Mouse (Mus musculus) kidney, embryonic 16.5 days (tissue): ENCODE data around the gene Ptprm. TPM values are rescaled to one million over a fixed set of nuclear protein-coding genes. Genes with fewer than 3 reads are reported as not detected.
A peak's percentile ranks its signal among the peaks of the same experiment; 100 is the strongest.

ENCODE experiments used
- ATAC-seq: fragments of 200-750 bp; cut with Nextera tagmentation; 2 replicates; pipeline ENCODE4 v1.8.0; 2017; ENCODE audit warnings: moderate TSS enrichment; ENCODE audit not compliant: low FRiP score, low TSS enrichment
- H3K27ac ChIP-seq: fragments of 300-500 bp; sonication (generic); 2 replicates; pipeline ENCODE4 v1.5.1; 2014; ENCODE audit warnings: low read length
- H3K27me3 ChIP-seq: fragments of 300-500 bp; sonication (generic); 2 replicates; pipeline ENCODE4 v1.6.1; 2014; ENCODE audit warnings: low read length, control low read depth, mixed read lengths; ENCODE audit not compliant: insufficient read depth
- H3K36me3 ChIP-seq: fragments of 300-500 bp; sonication (generic); 2 replicates; pipeline ENCODE4 v1.6.1; 2014; ENCODE audit warnings: low read length, control low read depth, mixed read lengths; ENCODE audit not compliant: insufficient read depth
- H3K4me1 ChIP-seq: fragments of 300-500 bp; sonication (generic); 2 replicates; pipeline ENCODE4 v1.6.1; 2014; ENCODE audit warnings: low read length, control low read depth, mixed read lengths; ENCODE audit not compliant: insufficient read depth
- H3K4me2 ChIP-seq: fragments of 300-500 bp; sonication (generic); replicated peaks from 2 replicates; pipeline ENCODE4 v1.6.1; 2014; ENCODE audit warnings: low read depth, low read length
- H3K4me3 ChIP-seq: fragments of 300-500 bp; sonication (generic); 2 replicates; pipeline ENCODE4 v1.5.1; 2014; ENCODE audit warnings: mild to moderate bottlenecking, low read length
- H3K9ac ChIP-seq: fragments of 300-500 bp; sonication (generic); replicated peaks from 2 replicates; pipeline ENCODE4 v1.6.1; 2014; ENCODE audit warnings: low read length
- H3K9me3 ChIP-seq: fragments of 300-500 bp; sonication (generic); 2 replicates; pipeline ENCODE4 v1.6.1; 2016; ENCODE audit warnings: low read length, control low read depth
- WGBS: fragments of 180-500 bp; shearing (Covaris S2); extraction: QIAGEN DNeasy Blood & Tissue Kit; methylation state at CpG from one replicate; pipeline ENCODE4 v1.1.7; 2014; 5-methylcytosine and 5-hydroxymethylcytosine counted together
- polyA plus RNA-seq: library from polyadenylated mRNA; unstranded; fragments of >200 nt; fragmentation: Nextera tagmentation; extraction: Ambion mirVana; gene quantifications from 2 replicates; pipeline ENCODE4 v1.2.1, GENCODE M21; 2015

Ptprm gene
- polyA plus RNA-seq, 1 experiment from 2014 or later: 17.3 TPM

DNA sequence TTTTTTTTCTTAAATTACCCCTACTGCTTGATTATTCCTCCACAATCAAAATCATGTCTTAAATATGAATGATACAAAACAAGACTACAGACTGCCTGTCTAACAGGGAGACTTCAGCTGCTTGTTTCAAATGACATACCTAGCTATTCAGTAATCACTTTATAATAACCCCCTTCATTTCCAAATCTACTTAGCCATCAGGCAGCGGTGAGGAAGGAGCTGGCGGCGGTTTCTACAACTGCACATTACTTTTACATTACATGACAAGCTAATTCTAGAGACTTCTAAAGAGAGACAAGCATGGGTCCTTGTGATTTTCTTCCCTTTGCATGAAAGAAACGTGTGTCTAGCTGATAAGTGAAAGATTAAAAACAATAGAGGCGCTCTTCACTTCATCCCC, 377.8 kb downstream of the Ptprm start:
- H3K27me3 ChIP-seq: no peaks in the 10 kb centered on the region
- no peak overlapping the region for H3K9ac ChIP-seq
- 85% methylated on average over 5 of the region's 5 CpGs for WGBS
- H3K4me3 ChIP-seq: no peak overlapping the region
- no peaks in the 10 kb centered on the region for H3K36me3 ChIP-seq
- no peaks in the 10 kb centered on the region for H3K9me3 ChIP-seq
- H3K4me2 ChIP-seq: no peak overlapping the region
- ATAC-seq: no peak
- no peak overlapping the region for H3K27ac ChIP-seq
- no peaks in the 10 kb centered on the region for H3K4me1 ChIP-seq

DNA sequence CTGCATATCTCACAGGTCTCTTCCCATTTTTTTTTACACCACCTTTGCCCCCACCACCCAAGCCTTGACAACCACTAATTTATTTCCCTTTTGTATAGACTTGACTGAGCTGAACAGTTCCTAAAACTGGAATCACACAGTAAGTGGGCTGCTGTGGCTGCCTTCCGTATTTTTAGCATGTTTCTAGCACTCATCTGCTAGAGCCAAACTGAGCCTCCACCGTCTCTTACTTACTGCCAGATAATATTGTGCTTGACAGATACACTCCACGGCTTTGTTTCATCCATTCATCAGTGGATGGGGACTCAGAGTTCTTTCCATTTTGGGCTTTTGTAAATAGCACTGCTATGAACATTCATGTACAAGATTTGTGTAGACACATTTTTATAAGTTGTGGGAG, 381.3 kb downstream of the Ptprm start:
- Histone ChIP-seq H3K27ac (no peak overlapping the region), H3K9ac (no peak overlapping the region), H3K4me1 (no peaks in the 10 kb centered on the region), H3K27me3 (no peaks in the 10 kb centered on the region), H3K4me3 (no peak overlapping the region), H3K9me3 (no peaks in the 10 kb centered on the region), H3K4me2 (no peak overlapping the region), H3K36me3 (no peaks in the 10 kb centered on the region)
- ATAC-seq: no peak
- 80% methylated on average over 3 of the region's 3 CpGs for WGBS

DNA sequence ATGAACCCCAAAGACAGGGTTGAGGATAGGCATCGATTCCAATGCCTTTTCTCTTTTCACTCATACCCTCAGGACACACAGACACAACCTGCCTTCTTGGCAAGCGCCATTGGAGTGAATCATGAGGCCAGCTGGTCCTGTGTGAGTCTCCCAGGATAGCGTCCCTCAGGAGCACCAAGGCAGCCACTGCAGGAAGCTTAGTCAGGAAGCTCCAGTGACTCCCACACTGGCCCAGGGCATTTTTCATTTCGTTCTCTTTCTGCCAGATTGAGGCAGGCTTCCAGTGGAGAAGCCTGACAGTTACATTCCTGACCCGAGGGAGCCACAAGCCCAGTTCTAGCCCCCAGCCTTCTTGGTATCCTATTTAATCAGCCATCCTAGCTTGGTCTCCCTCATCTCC, 393.3 kb downstream of the Ptprm start:
- Histone ChIP-seq H3K4me3 (no peak overlapping the region), H3K27me3 (no peaks in the 10 kb centered on the region), H3K27ac (no peak overlapping the region), H3K4me2 (no peak overlapping the region), H3K9ac (no peak overlapping the region), H3K9me3 (no peaks in the 10 kb centered on the region), H3K4me1 (peaks cover 3% of the 10 kb centered on the region; the same call in 1 of the 2 replicates), H3K36me3 (0 out of 2 replicates have a peak, but pooled peaks cover 5% of the 10 kb centered on the region)
- WGBS: 34% methylated on average over 5 of the region's 5 CpGs
- peak; percentile 51; the same call in 1 of the 2 replicates for ATAC-seq

DNA sequence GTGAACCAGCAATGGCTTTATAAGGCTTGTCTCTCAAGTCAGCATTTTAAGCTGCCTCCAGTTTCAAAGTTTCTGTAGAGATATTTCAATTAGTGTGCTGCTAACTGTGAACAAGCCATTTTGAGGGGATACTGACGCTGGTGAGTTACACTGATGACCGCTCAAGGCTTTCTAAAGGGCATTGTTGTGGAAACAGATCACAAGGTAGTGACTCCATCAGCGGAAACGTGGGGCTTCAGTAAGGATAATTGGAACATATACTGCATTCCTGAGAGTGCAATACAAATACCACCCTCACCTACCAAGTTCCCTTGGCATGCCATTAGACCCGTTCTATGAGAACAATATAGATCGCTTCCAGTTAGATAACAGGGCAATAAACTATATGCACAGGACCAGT, 393.7 kb downstream of the Ptprm start:
- Histone ChIP-seq H3K27ac (no peak overlapping the region), H3K9ac (no peak overlapping the region)
- 63% methylated on average over 6 of the region's 6 CpGs for WGBS

DNA sequence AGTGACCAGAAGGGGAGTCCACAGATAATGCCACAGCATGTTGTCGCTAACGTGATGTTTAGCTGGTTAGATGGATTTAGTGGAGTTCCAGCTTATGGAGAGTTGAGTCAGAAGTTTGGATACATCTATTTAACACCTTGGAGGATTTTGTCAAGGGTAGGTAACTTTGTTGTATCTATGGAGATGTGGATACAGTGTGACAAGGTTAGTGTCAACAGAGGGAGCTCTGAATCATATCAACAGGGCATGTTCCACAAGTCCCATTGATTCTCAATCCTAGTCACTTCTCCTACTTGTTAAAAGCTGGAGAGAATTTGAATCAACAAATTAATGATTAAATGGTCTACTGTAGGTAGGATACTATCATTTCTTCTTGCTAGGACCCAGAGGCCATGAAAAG, 394.4 kb downstream of the Ptprm start:
- Histone ChIP-seq H3K4me1 (peaks cover 3% of the 10 kb centered on the region; the same call in 1 of the 2 replicates), H3K27ac (no peak overlapping the region), H3K9ac (no peak overlapping the region), H3K36me3 (0 out of 2 replicates have a peak, but pooled peaks cover 5% of the 10 kb centered on the region), H3K4me3 (no peak overlapping the region), H3K9me3 (no peaks in the 10 kb centered on the region), H3K4me2 (no peak overlapping the region), H3K27me3 (no peaks in the 10 kb centered on the region)
- WGBS: 93% methylated on average over 2 of the region's 2 CpGs
- no peak for ATAC-seq

More for the DNA sequence above, 393.7 kb downstream of the Ptprm start:
- Histone ChIP-seq H3K36me3 (0 out of 2 replicates have a peak, but pooled peaks cover 5% of the 10 kb centered on the region), H3K4me3 (no peak overlapping the region), H3K9me3 (no peaks in the 10 kb centered on the region), H3K27me3 (no peaks in the 10 kb centered on the region), H3K4me2 (no peak overlapping the region), H3K4me1 (peaks cover 3% of the 10 kb centered on the region; the same call in 1 of the 2 replicates)
- no peak for ATAC-seq

DNA sequence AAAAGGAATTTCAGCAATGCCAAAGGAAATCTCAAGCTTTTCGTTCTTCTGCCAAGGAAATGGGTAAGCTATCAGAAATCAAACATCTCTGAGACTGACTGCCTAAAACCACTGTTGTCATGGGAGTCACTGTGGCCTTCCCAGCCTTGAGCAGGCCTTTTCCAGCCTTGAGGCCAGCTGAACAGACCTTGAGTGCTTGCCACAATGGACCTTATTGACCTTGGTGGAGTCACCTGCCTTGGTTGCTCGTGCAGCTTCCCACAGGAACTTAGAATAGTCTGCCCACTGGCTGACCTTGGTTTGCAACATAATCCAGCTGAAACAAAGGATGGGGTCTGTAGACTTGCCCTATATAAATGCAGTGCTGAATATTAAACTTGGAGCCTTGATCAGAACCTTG, 395.5 kb downstream of the Ptprm start:
- Histone ChIP-seq H3K9me3 (no peaks in the 10 kb centered on the region), H3K27ac (no peak overlapping the region), H3K4me3 (no peak overlapping the region), H3K9ac (no peak overlapping the region), H3K36me3 (0 out of 2 replicates have a peak, but pooled peaks cover 5% of the 10 kb centered on the region), H3K4me1 (peaks cover 3% of the 10 kb centered on the region; the same call in 1 of the 2 replicates), H3K27me3 (no peaks in the 10 kb centered on the region), H3K4me2 (no peak overlapping the region)
- no peak for ATAC-seq
- 65% methylated on average over 2 of the region's 2 CpGs for WGBS

DNA sequence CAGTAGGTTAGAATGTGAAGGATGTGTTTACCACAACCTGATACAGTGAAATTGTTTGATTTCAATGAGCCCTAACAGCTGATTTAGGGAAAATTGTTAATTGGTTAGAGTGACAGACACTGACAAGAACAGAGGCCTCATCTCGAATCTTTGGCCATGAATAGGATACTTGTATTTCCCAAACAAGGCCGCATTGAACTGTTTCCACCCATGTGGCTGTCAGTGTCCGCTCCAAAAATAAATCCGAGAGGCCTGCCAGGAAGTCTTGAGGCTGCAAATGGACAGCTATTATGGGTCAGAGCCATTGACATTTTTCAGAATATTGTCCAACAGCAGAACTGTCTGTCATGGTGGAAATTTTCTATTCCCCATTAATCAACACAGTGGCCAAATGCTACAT, 409.8 kb downstream of the Ptprm start:
- WGBS: 85% methylated on average over 4 of the region's 4 CpGs
- Histone ChIP-seq H3K9me3 (no peaks in the 10 kb centered on the region), H3K36me3 (no peaks in the 10 kb centered on the region), H3K9ac (no peak overlapping the region), H3K27ac (no peak overlapping the region), H3K4me2 (no peak overlapping the region), H3K27me3 (no peaks in the 10 kb centered on the region), H3K4me3 (no peak overlapping the region), H3K4me1 (no peaks in the 10 kb centered on the region)
- no peak for ATAC-seq

DNA sequence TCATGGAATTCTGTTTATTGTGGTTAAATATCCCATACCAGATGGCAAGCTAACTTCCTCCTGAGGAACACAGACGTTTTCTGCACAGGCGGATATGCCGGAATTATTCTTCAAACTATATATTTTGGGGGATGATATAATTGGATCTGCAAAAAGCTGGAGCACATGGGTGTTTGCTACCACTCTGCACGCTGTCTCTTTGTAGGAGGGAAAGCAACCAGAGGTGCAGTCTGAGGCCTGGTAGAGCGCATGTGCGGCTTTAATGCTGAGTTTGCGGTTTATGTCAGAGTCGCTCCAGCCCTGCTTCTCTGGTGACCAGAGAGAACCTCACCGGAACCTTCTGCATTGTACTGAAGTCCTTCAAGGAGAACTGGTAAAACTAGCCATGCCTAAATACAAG, 410.7 kb downstream of the Ptprm start:
- no peak overlapping the region for H3K27ac ChIP-seq
- no peaks in the 10 kb centered on the region for H3K27me3 ChIP-seq
- no peaks in the 10 kb centered on the region for H3K4me1 ChIP-seq
- no peaks in the 10 kb centered on the region for H3K9me3 ChIP-seq
- H3K4me3 ChIP-seq: no peak overlapping the region
- 88% methylated on average over 9 of the region's 9 CpGs for WGBS
- no peak overlapping the region for H3K9ac ChIP-seq
- no peak overlapping the region for H3K4me2 ChIP-seq
- no peaks in the 10 kb centered on the region for H3K36me3 ChIP-seq
- ATAC-seq: no peak

DNA sequence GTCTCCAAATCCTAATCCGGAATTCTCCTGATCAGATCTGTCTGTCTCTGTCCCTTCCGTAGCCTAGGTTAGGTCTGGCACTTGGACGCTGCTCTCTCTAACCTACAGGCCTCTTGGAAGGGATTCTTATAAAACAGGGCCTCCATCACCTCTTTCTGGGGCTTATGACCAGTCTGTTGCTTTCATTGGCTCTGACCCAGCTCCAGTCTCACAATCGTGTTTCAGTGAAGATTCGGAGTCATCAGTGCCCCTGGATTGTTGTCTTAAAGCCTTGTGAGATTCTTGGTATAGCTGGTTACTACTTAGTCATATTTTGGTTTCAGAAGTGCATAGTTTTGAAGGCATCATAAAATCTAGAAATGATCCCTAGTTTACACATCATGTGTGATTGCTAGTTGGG, 428.6 kb downstream of the Ptprm start:
- ATAC-seq: no peak
- H3K9ac ChIP-seq: no peak overlapping the region
- no peak overlapping the region for H3K27ac ChIP-seq
- H3K4me2 ChIP-seq: no peak overlapping the region
- peaks cover 5% of the 10 kb centered on the region; the same call in 1 of the 2 replicates for H3K9me3 ChIP-seq
- H3K4me1 ChIP-seq: no peaks in the 10 kb centered on the region
- no peaks in the 10 kb centered on the region for H3K27me3 ChIP-seq
- 74% methylated on average over 5 of the region's 5 CpGs for WGBS
- no peaks in the 10 kb centered on the region for H3K36me3 ChIP-seq
- H3K4me3 ChIP-seq: no peak overlapping the region

DNA sequence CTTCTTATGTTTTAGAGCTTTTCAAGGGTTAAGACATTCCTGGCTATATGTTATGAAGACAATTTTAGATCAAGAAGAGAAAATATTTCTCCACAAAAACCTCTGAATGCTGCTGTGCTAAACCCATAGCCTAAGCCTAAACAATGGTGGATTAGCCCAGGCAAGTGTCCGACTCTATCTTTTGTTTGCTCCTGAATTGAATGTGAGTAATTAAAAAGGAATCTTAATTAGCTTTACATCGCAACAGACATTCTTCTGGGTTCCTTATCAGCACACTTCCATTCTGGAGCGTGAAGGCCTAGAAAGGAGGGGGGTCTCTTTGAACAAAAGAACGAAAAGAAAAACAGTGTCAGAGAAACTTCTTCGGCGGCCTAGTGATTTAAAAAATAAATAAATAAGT, 439.6 kb downstream of the Ptprm start:
- Histone ChIP-seq H3K9ac (no peak overlapping the region), H3K9me3 (no peaks in the 10 kb centered on the region), H3K36me3 (no peaks in the 10 kb centered on the region), H3K4me3 (no peak overlapping the region), H3K27ac (no peak overlapping the region), H3K4me2 (no peak overlapping the region), H3K4me1 (no peaks in the 10 kb centered on the region), H3K27me3 (no peaks in the 10 kb centered on the region)
- 77% methylated on average over 6 of the region's 6 CpGs for WGBS
- ATAC-seq: no peak
